Mouse (Mus musculus) cerebellum, postnatal 14 days (tissue): ENCODE measurements at regions not wholly inside any gene's neighbourhood (a gene's known extent, or its start where the extent isn't known, plus 50 kb on each side); places are given as distances from the start of the nearest gene placed in this dataset.
"Not testable (repeated sequence)": the region's sequence is repeated elsewhere in the genome, so short reads cannot be mapped to it uniquely, and the experiment has no call there.

ENCODE experiments used
- DNase-seq, 2 experiments: peaks; one replicate each; pipeline ENCODE4 v3.0.0; 2021; ENCODE audit warnings: mixed read lengths in 2 of 2

DNA sequence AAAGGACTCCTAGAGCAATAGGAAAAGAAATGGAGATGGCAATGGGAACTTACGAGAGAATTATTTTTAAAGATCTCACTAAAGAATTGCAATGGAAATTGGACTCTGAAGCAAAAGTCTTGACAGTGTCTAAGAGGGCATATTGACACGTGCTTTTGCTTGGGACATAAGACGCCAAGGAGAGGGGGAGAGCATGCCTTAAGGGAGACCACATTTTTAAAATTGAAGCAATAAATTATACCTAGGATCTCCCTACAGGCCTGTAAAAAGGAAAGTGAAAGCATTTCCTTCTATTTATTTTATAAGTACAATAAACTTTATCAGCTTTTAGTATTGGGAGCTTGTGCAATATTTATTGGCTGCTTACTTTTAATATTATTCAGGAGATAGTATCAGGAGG lies 175.5 kb upstream of the Gap43 start:
- no peak for DNase-seq

DNA sequence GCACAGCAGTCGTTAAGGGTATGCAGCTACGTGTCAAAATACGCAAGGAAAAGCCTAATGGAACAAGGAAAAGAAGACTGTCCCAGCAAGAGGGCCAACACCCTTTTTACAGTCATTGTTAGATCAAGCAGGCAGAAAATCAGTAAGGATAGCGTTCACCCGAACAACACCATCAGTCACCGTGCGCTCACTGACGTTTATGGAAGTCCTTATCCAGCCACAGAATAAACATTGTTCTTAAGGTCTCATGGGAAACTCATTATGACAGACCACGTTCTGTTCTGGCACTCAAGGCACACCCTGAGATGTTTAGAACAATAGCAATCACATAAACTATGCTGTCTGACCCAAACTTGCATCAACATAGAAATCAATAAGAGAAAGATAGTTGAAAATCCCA lies 164.7 kb upstream of the Gap43 start:
- DNase-seq: no peak

DNA sequence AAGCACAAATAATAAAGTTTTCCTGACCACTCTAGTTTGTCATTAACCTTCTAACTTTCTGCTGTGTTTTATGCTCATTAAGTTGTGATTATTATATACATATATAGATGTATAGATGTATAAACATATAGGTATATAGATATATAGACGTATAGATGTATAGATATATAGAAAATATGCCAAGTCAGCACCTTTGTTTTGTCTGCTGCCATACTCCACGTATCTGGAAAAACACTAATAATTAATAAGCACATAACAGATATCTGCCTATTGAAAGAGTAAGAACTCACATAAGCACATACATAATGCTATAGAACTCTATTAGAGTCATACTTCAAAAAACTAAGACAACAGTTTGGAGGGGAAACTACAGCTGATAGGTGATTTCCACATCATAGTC lies 161.3 kb upstream of the Gap43 start:
- no peak for DNase-seq

DNA sequence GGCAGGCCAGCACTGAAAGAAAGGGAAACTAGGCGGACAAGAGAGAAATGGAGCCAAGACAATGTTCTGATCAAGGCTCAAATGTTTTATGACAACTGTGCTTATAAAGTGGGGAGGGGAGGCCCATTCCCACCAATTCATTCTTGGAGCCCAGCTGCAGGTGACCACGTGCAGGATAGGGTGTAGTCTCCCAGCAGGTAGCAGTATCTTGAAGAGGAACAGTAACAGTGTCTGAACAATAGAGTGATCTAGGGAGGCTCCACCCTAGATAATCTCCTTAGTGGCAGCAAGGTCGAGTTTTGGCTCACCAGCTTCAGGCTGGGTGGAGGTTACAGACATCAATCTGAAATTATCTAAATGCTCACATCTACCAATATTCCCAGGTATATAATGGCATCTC lies 160.7 kb upstream of the Gap43 start:
- DNase-seq: not testable (repeated sequence)

DNA sequence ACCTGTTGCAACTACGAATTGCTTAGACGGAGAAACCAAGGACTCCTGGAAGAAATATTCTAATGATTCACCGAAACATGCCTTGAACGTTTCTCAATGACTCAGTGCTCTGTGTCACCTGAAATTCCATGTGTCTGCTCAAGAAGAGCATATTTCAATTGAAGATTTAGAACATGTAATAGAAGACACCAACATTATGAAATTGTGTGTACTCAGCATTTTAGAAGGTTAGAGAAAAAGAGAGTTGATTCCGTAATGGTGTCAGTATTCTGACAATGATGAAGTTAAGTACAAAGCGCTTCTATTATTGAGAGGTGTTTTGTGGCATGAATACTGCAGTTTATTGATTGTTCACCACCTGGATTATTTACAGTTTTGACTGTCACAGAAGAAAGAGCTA lies 159.1 kb upstream of the Gap43 start:
- DNase-seq: no peak

DNA sequence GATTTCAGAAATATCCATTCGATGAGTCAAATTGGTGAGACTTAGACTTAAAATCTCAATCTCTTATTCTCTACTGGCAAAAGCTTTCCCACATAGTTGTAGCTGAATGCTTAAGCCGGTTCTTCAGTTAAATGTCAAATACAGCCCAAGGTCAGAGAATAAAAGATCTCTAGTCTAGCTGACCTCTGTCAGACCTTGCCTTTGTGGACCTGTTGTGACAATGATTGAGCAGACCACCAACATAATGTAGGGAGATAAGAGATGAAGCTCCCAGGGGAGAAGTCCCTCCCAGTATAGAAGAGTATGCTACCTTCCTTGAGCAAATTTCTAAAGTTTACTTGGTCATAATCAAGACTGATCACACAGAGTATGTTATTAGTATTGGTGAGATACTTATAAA lies 157.9 kb upstream of the Gap43 start:
- no peak for DNase-seq

DNA sequence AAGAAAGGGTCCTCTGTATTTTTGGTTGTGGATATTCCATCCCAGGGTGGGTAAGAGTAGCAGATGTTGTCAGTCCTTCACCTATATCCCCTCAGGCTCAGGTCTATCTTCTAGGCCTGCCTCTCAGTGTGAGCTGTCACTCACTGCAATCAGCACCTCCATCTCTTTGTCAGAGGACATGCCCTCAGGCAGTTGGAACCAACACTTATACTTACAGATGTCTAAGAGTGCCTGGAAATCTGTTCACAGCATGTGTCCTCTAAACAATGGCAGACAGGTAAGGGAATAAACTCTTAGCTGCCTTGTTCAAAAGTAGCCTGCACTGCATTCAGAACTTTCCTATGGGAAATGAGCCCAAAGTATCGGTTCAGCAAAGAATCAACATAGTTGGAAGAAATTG lies 153.1 kb upstream of the Gap43 start:
- DNase-seq: no peak

DNA sequence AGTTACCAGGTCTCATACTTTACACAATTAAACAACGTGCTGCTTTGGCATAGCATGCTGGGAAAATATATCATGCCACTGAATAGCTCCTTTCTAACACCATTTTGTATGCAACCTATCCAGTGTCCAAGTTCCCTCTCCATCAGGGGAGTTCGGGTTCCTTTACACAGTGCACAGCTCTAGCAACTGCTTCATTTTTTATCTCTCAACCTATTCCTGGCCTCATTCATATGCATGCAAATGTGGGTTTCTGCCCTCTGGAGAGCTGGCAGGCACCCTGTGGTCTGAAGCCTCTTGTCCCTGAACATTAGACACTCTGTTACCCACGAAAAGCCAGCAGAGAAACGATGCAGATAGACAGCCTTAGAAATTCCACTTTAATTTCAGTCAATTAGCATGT lies 148.3 kb upstream of the Gap43 start:
- no peak for DNase-seq

DNA sequence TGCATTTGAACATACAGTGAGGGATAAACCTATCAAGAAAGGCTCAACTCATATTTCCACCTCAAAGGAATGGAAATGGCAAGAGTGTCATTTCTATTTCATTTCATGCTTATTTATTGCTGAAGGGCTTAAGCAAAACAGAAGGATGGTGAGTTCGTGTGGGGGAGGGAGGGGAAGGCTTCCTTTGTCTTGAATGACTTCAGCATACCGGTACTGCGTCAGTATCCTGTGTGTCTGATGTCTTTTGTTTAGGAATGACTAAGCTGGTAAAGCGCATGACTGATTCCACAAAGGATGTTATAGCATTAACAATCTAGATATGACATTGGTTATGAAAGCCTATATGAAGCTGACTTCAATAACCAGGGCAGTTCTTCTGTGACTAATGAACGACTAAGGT lies 139.5 kb upstream of the Gap43 start:
- DNase-seq: no peak

DNA sequence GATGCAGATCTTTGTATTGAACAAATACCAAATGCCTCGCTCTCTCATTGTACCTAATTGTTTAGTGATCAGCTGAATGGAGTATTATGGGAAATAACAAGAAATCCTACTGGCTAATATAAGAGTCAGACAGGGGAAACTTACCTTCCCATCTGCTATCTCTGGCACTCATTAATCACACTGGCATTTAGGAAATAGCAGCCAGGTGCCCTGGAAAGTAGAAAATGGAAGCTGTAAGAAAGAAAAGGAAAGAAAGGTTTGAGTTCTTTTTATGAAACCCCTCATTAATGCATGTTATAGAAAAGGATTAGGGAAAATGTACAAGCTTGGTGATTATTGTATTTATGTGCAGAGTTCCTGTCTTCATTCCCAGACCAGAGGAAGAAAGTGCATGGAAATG lies 126.5 kb upstream of the Gap43 start:
- DNase-seq: peak; percentile 6 to 50

DNA sequence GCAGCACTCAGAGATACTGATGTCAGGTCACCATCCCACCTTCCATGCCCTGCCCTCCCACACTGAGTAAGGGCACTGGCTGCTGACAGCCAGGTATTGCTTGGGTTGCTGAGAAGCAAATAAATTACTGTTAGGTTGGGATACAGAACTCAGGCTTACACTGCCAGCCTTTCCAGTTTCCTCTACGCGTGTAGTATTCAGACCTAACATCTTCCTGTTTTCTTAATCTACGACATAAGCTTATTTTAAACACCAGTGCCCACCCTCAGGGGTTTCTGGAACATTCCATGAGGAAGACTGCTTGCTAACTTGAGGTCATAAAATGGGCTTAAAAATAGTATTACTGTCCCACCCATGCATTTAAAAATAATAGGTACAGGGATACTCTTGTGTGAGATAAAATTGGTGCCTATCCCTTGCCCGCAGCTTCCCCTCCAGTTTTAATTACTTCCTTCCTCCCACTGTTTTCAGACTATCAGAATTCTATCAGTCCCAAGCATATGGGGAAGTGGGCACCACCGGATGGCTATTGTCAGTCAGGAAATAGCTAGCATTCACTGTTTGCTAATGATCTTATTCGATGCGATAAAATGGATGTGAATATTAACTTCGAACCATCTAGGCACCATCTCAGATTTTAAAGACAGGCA lies 116.0 kb upstream of the Gap43 start:
- no peak for DNase-seq

DNA sequence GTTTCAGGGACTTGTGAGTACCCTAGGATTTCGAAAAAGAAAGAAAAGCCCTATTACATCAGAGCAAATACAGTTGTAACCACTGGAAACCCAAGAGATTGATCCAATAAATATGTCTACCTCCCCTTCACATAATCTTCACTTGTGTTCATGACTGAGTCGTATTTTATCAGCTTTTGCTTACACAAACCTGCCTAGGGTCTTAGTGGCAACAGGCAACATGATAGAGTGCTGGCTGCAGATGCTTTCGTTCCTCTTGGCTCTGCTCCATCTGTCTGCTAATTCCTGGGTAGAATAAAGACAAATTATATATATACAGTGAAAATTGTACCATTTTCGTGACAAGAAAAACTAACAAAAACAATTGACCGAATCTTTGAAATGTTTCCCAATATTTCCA lies 112.9 kb upstream of the Gap43 start:
- no peak for DNase-seq

DNA sequence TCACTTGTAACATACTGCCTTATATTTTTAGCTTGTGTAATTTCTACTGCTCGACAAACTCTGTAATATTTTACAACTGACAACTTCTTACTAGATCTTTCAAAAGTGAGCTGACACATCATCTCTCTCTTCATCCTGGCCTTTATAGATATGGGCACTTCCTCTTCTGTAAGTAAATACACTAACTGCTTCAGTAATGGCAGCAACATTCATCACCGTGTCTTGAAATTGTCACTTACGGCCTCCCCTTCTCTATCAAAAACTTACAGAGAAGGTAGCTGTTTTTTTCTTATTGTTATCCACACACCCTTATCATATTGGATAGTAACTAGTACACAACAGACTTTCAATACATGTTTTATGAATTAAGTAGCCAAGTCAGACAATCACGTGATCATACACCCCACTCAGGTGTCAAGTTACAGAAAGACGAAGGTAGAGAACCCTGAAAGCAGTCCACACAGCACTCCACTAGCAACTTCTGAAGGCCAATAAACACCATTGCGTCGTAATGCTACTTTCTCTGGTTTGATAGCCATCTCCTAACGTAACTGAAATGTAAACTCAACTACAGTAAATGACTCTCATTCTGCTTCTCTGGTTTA lies 109.5 kb upstream of the Gap43 start:
- no peak for DNase-seq

DNA sequence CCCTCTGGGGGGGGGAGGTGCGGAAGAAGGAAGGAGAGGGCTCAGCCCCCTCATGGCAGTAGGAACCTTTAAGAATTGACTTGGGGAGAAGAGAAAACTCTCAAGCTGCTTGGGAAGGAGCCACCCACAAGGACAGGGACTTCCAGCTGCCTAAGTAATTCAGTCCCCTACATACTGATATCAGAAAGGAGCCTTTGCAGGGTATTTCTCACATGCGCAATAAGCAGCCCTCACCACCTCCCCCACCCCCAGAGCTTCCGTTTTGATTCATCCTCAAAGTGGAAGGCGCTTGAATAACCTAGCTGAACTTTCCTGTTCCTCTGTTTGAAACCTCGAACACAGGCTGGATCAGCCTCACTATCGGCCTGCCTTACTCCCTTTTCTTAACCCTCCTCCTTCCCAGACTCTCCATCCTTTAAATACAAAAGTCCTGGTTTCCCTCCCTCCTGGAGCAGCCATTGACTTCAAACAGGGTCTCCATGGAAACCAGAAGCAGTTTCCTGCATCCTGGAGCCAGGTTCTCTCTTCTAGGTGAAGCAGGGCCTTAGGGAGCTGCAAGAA lies 104.5 kb upstream of the Gap43 start:
- DNase-seq: peak; percentile 76 to 77

DNA sequence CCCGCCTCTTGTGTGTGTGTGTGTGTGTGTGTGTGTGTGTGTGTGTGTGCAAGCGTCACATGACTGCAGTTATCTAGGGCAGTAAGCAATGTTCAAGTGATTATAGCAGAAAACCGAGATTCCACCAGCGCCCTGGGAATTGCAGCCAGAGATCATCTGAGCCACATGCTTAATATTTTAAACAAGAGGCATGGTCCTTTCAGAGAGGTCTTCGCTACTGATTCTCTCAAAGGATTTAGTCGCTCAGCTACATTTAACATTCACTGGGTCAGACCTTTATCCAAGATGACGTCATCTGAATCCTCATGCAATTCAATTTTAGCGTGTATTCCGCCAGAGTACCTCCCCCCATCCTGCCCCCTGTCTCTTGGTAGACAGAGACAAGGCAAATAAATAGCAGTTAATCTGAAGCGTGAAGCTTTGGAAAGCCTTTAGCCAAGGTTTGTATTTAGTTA lies 104.0 kb upstream of the Gap43 start:
- DNase-seq: peak; percentile 64 to 69

DNA sequence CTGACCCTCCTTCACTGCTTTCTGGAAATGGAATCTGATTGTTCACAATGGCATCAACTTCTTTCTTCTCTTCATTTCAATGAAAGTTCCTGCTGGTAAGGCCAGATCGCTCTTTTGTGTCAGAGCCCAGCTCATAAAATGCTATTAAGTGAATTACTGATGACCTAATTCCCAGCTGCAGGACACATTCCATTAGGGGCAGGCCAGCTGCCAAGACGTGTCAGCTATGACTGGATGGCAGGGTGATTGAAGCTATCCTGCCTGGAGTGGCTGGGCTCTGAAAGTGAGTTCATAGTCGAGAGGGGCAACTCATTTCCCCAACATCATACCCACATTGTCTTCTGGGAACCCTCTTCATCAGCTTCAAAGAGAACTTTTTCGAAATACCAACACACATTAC lies 100.4 kb upstream of the Gap43 start:
- DNase-seq: peak in 1 of 2 experiments; percentile 9

DNA sequence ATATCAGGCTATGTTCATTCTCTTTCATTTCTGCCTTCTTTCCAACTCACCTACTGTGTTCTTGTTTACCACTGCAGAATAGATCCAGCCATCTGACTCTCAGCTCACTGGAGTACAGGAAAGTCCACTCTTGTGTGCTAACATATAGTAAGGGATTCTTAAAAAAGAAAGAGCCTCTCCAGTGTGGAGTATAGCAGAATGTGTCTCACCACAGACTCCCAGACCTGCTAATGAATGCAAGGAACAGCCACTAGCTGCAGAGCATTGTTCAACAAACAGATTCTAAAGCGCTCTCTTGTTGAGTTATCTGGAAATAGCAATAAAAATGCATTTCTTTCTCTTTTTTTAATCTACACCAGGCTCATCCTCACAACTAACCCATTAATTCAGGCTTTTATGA lies 91.1 kb upstream of the Gap43 start:
- no peak for DNase-seq

DNA sequence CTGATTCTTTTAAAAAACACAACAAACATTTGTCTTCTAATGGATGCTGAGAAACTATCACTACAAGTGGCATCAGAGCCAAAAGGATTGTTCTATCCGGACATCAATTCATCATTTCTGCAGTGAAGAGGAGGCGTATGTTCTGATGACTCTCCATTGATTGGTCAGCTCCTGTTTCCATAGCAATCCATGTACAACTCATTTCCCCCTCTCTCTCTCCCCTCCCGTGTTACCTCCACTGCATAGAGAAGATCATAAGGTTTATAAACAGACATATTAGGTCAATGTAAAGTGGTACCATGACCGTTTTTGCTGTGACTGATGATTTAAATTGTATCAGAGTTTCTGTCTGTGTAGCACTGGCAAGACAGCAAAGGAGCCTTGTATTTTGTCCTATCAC lies 76.2 kb upstream of the Gap43 start:
- DNase-seq: no peak

DNA sequence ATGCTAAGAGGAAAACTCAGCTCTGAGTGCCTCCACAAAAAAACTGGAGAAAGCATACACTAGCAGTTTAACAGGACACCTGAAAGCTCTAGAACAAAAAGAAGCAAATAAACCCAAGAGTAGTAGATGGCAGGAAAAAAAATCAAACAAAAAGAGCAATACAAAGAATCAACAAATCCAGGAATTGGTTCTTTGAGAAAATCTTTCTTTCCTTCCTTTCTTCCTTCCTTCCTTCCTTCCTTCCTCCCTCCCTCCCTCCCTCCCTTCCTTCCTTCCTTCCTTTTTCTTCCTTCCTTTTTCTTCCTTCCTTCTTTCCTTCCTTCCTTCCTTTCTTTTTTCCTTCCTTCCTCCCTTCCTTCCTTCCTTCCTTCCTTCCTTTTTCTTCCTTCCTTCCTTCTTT lies 71.6 kb upstream of the Gap43 start:
- not testable (repeated sequence) for DNase-seq

DNA sequence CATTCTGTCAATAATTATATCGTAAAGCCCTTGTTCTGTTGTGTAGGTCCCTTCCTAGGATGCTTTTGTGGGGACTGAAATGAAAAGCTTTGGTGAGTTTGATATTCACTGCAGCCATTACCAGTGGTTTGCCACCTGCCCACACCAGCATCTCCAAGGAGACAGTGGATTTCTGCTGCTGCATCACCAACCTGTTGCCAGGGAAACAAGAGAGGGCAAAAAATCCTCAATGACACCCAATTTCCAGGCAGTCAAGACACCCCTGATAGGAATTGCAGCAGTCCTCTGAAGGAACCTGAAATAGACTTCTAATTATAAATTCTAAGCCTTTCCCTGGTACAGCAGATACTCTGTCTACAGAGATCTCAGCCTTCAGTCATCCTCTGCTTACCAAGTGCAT lies 56.1 kb upstream of the Gap43 start:
- no peak for DNase-seq
